Mouse (Mus musculus) embryonic facial prominence, embryonic 13.5 days (tissue): ENCODE measurements at regions not wholly inside any gene's neighbourhood (a gene's known extent, or its start where the extent isn't known, plus 50 kb on each side); places are given as distances from the start of the nearest gene placed in this dataset.
A peak's percentile ranks its signal among the peaks of the same experiment; 100 is the strongest.

ENCODE experiments used
- ATAC-seq: fragments of 200-750 bp; cut with Nextera tagmentation; 2 replicates; pipeline ENCODE4 v1.8.0; 2017; ENCODE audit warnings: low read depth; ENCODE audit not compliant: insufficient number of reproducible peaks, insufficient read depth, low FRiP score, low TSS enrichment
- H3K27ac ChIP-seq: fragments of 300-500 bp; sonication (generic); 2 replicates; pipeline ENCODE4 v1.5.1; 2015; ENCODE audit warnings: moderate library complexity, mild to moderate bottlenecking, inconsistent platforms
- H3K27me3 ChIP-seq: fragments of 300-500 bp; sonication (generic); 2 replicates; pipeline ENCODE4 v1.6.1; 2015; ENCODE audit warnings: mild to moderate bottlenecking, inconsistent platforms
- H3K36me3 ChIP-seq: fragments of 300-500 bp; sonication (generic); 2 replicates; pipeline ENCODE4 v1.6.1; 2015; ENCODE audit warnings: mild to moderate bottlenecking, inconsistent platforms
- H3K4me1 ChIP-seq: fragments of 300-500 bp; sonication (generic); 2 replicates; pipeline ENCODE4 v1.6.1; 2015; ENCODE audit warnings: inconsistent platforms
- H3K4me2 ChIP-seq: fragments of 300-500 bp; sonication (generic); 2 replicates; pipeline ENCODE4 v1.6.1; 2015; ENCODE audit warnings: moderate library complexity, mild to moderate bottlenecking, inconsistent platforms
- H3K4me3 ChIP-seq: fragments of 300-500 bp; sonication (generic); 2 replicates; pipeline ENCODE4 v1.5.1; 2015; ENCODE audit warnings: mild to moderate bottlenecking, inconsistent platforms
- H3K9ac ChIP-seq: fragments of 300-500 bp; sonication (generic); 2 replicates; pipeline ENCODE4 v1.6.1; 2015; ENCODE audit warnings: mild to moderate bottlenecking, inconsistent platforms
- H3K9me3 ChIP-seq: fragments of 300-500 bp; sonication (generic); 2 replicates; pipeline ENCODE4 v1.6.1; 2016; ENCODE audit warnings: inconsistent platforms
- WGBS: fragments of 180-500 bp; shearing (Covaris S2); methylation state at CpG from one replicate; pipeline ENCODE4 v1.1.7; 2015; ENCODE audit warnings: mixed read lengths; 5-methylcytosine and 5-hydroxymethylcytosine counted together

GRCm38 (mm10) chr5:112634701-112635100, 57.7 kb upstream of the Sez6l start:
- Histone ChIP-seq H3K27ac (no peak overlapping the region), H3K4me2 (no peak overlapping the region)

GRCm38 (mm10) chr5:112631766-112632165, 54.8 kb upstream of the Sez6l start:
- no peak overlapping the region for H3K27ac ChIP-seq
- no peak overlapping the region for H3K9ac ChIP-seq
- H3K4me1 ChIP-seq: peaks cover 10% of the 10 kb centered on the region
- 21% methylated on average over 7 of the region's 7 CpGs for WGBS
- 0 out of 2 replicates have a peak, but pooled peaks cover 5% of the 10 kb centered on the region for H3K9me3 ChIP-seq
- H3K4me2 ChIP-seq: no peak overlapping the region
- H3K36me3 ChIP-seq: no peaks in the 10 kb centered on the region
- H3K27me3 ChIP-seq: no peaks in the 10 kb centered on the region
- no peak for ATAC-seq
- no peak overlapping the region for H3K4me3 ChIP-seq

More at GRCm38 (mm10) chr5:112634701-112635100, 57.7 kb upstream of the Sez6l start:
- no peaks in the 10 kb centered on the region for H3K36me3 ChIP-seq
- no peak overlapping the region for H3K9ac ChIP-seq
- 0 out of 2 replicates have a peak, but pooled peaks cover 5% of the 10 kb centered on the region for H3K9me3 ChIP-seq
- H3K4me1 ChIP-seq: no peaks in the 10 kb centered on the region
- H3K27me3 ChIP-seq: no peaks in the 10 kb centered on the region
- no peak overlapping the region for H3K4me3 ChIP-seq
- 62% methylated on average over 3 of the region's 3 CpGs for WGBS
- no peak for ATAC-seq

GRCm38 (mm10) chr5:112629656-112630055, 52.7 kb upstream of the Sez6l start:
- no peak overlapping the region for H3K4me3 ChIP-seq
- peaks cover 19% of the 10 kb centered on the region for H3K4me1 ChIP-seq
- no peaks in the 10 kb centered on the region for H3K27me3 ChIP-seq
- no peak overlapping the region for H3K27ac ChIP-seq
- 0 out of 2 replicates have a peak, but pooled peaks cover 5% of the 10 kb centered on the region for H3K9me3 ChIP-seq
- no peaks in the 10 kb centered on the region for H3K36me3 ChIP-seq
- H3K4me2 ChIP-seq: no peak overlapping the region
- 69% methylated on average over 2 of the region's 2 CpGs for WGBS
- ATAC-seq: no peak
- no peak overlapping the region for H3K9ac ChIP-seq

- H3K9ac ChIP-seq: no peak overlapping the region
- peaks cover 21% of the 10 kb centered on the region for H3K4me1 ChIP-seq
- no peak for ATAC-seq
- no peaks in the 10 kb centered on the region for H3K36me3 ChIP-seq
- H3K27ac ChIP-seq: no peak overlapping the region
- H3K4me2 ChIP-seq: no peak overlapping the region
- WGBS: 31% methylated on average over 18 of the region's 18 CpGs
- no peaks in the 10 kb centered on the region for H3K27me3 ChIP-seq
- 0 out of 2 replicates have a peak, but pooled peaks cover 5% of the 10 kb centered on the region for H3K9me3 ChIP-seq
- no peak overlapping the region for H3K4me3 ChIP-seq
Observed at GRCm38 (mm10) chr5:112628073-112628790, 51.2 kb upstream of the Sez6l start.

- 48% methylated on average over 14 of the region's 14 CpGs for WGBS
- H3K4me2 ChIP-seq: no peak overlapping the region
- 0 out of 2 replicates have a peak overlapping the region, but pooled peaks have one; percentile 27 for H3K9ac ChIP-seq
- H3K4me3 ChIP-seq: no peak overlapping the region
- no peak overlapping the region for H3K27ac ChIP-seq
- H3K27me3 ChIP-seq: no peaks in the 10 kb centered on the region
- peaks cover 26% of the 10 kb centered on the region for H3K4me1 ChIP-seq
- H3K9me3 ChIP-seq: 0 out of 2 replicates have a peak, but pooled peaks cover 5% of the 10 kb centered on the region
- no peaks in the 10 kb centered on the region for H3K36me3 ChIP-seq
- ATAC-seq: no peak
Observed at GRCm38 (mm10) chr5:112627305-112627704, 50.3 kb upstream of the Sez6l start.
